Mouse (Mus musculus) left cerebral cortex, postnatal 14 days (tissue): ENCODE measurements around the gene Sult2b1. TPM values are rescaled to one million over a fixed set of nuclear protein-coding genes. Genes with fewer than 3 reads are reported as not detected.

Source experiments
- DNase-seq, 2 experiments: peaks; one replicate each; pipeline ENCODE4 v3.0.0; 2021 to 2022; ENCODE audit warnings: low spot score in 2 of 2, mixed read lengths in 1 of 2
- intact Hi-C: fragments of 180-260 bp; cut with DNase I; formaldehyde crosslinking; loops from one replicate; pipeline ENCODE4 v1.15.1; 2025
- total RNA-seq, 2 experiments: library from RNA; stranded (reverse); gene quantifications; 2 replicates each; pipeline ENCODE4 v1.2.3; 2021

The Sult2b1 gene
- total RNA-seq, 2 experiments from 2014 or later = 10.0 to 13.0 TPM

DNA sequence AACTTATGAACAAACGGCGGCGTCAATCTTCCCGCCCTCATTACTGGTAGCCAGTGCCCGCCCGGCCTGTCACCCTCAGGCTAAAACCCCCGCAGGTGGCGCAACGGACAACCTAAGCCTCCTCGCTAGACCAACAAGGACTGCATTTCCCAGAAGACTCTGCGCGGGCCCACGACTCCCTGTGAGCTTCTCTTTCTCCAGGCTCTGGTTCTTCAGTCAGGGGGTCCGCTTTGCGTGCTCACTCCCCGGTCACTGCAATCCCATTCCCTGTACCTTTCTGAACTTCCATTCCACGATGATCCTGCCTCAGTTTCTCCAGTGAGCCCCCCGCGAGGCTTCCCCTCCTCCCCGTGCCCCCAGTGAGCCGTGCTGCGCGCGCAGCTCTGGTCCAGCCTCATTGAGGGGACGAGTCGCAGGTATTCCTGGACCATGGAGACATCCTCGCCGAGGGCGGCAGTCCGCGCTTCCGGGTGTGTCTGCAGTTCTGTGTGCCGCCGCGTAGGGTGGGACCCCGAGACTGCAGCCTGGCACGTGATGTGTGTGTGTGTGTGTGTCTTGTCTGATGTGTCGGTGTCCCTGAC lies 868 bp downstream of the Sult2b1 start, which contains the start of gene Lmtk3:
TSS of gene Lmtk3 (plus strand) at position 228 of the 581 bp plus-strand sequence.
- intact Hi-C loops = no loop called here
- peak; percentile 79 to 85 for DNase-seq

DNA sequence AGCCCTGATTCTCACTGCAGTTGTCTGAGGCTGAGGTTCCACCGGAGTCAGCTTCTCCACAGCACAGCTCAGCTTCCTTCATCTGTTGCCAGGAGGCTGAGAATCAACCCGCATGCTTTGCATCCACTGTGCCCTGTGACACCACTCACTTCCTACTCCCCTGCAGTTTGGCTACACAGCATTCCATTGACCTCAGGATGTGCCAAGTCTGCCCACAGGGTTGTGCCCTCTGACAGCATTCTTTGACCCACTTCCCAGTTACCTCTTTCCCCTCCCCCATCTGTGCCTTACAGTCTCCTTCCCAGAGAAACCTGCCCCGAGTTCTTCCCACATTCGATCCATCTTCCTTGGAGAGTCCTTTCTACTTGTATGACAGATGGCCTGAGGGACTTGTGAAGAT lies 2.2 kb downstream of the Sult2b1 start:
- intact Hi-C loops = no loop called here

DNA sequence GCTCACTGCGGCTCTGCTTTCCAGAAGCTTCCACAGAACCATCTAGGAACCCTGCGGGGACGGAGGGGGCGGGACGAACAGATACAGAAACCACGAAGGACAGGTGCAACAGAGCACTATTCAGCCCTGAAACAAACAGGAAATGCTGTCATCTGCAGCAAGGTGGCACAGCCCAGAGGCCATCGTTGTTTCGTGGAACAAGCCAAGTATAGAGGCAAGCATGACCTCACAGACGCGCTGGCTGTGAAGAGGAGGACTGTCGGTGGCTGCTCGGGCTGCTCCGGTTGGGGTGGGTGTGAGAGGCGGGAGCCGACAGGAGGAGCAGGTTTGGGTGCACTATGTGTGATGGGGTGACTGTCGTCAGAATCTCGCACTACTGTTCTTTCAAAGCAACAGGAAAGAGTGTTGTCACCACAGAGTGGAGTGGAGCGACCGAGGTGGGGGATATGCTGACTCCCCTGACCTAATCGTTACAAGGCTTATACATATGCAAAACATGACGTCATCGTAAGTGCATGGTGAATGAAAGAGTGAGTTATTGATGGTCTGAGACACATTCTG lies 5.3 kb downstream of the Sult2b1 start:
- DNase-seq = no peak
- intact Hi-C loops = no loop called here

More for the DNA sequence above, 2.2 kb downstream of the Sult2b1 start:
- no peak for DNase-seq

DNA sequence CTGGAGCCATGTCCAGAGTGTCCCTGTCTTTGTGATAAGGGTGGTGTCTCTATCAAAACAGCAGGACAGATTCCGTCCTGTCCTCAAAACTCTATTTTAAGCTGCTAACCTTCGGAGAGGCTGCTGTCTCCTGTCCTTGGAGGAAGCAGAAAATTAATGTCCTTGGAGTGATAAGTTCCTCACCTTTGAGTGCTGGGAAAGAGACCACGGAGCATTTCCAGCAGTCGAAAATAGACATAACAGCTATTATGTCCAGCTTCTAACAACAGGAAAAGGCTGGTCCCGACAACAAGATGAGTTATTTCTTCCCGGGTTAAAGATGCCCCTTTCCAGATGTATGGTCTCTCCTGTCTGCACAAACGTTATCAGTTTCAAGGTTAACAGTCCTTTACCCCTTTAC lies 9.2 kb downstream of the Sult2b1 start:
- intact Hi-C loops = no loop called here

DNA sequence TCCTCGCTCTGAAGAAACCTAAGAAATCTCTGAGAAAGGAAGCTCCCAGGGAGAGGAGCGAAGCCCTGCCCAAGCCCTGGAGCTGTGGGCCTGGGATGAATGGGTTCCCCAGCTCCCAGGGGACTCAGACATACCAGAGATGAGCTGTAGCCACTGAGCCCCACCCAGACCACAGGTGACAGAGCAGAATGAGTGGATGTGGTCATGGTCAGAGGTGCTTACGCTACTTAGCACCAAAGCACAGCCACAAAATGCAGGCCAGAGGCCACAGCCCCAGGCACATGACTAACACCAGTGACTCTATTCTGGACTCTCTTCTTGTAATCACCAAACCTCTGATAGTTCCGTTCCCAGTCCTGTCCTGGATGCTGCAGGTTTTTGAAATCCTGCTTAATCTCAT lies 13.4 kb downstream of the Sult2b1 start:
- DNase-seq = no peak
- intact Hi-C loops = no loop called here

More for the DNA sequence above, 9.2 kb downstream of the Sult2b1 start:
- DNase-seq = no peak

DNA sequence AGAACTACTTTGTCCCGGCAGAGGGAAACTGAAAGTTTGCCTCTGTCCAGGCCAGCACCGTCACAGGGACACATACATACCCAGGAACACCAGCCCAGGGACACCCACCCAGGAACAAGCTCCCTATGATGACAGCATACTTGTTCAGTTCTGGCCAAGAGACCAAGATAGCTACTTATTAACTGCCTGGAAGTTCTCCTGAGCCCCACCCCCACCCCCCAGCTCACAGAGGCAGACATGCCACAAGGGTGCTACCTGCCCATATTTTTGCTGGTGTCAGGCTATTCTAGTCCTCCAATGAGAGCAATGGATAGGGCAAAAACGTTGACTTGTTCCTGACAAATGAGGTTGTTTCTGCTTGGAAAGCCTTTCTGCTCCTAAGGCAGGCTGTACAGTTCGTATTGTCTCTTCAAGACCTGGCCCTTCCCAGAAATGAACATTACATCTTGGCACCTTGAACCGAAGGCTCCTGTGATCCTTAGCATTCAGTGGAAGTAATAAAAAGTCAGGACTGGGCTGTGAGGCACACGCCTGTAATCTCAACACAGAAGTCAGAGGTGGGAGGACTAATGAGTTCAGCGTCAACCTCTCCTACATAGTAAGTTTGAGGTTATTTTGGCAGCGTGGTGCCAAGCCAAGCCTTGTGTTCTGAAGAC lies 13.9 kb downstream of the Sult2b1 start:
- DNase-seq = no peak
- intact Hi-C loops = no loop called here

DNA sequence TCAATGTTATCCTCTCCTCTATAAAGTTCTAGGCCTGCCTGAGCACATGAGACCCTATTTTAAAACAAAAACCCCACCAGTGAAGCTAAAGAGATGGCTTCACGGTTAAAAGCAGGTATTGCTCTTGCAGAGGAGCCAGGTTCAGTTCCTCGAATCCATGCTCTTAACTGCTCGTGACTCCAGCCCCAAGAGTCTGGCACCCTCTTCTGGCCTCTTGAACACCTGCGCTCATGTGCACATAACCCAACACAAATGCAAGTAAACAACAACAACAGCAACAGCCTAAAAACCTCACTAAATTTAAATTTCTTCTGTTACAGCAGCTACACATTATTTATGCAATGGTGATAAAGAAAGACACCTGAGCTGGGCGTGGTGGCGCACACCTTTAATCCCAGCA lies 17.0 kb downstream of the Sult2b1 start:
- no peak for DNase-seq
- intact Hi-C loops = loop anchor here (10.0 kb wide), 1 partner anchor 247 kb away; no protein-coding TSS in a partner anchor

DNA sequence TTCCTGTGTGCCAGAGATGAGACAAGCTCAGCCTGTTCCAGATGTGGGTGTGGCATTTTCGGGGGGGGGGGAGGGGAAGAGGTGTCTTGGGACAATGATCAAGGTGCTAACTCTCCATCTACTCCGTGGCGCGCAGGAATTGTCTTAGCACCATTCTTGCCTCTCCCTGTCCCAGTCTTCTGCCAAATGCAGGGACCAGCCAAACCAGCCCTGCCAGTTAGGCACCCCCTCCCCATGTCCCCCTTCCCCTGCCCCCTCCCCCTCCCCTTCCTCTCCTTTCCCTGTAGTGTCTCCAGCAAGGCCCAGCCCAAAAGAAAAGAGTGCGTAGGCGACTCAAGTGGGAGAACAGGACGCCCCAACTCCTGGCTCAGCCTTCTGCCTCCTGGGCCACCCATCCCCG lies 17.7 kb downstream of the Sult2b1 start:
- DNase-seq = no peak
- intact Hi-C loops = loop anchor here (10.0 kb wide), 1 partner anchor 248 kb away; no protein-coding TSS in a partner anchor

DNA sequence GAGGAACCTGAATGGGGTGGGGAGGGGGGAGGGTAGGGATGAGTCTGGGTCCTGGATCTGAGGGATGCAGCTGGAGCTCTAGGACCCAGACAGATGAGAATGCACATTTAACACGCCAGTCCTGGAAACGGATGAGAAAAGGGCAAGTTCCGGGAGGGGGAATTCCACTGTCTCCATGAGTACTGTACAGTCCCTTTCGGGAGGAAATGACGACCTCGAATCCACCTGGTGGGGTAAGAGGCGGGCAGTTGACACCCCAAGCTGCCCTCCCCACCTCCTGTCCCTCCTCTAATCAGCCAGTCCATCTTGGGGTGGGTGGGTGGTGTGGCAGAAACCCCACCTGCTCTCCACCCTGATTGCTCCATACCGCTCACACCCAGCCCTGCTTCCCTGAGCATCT lies 18.5 kb downstream of the Sult2b1 start:
- no peak for DNase-seq
- intact Hi-C loops = loop anchor here (10.0 kb wide), 1 partner anchor 249 kb away; no protein-coding TSS in a partner anchor

DNA sequence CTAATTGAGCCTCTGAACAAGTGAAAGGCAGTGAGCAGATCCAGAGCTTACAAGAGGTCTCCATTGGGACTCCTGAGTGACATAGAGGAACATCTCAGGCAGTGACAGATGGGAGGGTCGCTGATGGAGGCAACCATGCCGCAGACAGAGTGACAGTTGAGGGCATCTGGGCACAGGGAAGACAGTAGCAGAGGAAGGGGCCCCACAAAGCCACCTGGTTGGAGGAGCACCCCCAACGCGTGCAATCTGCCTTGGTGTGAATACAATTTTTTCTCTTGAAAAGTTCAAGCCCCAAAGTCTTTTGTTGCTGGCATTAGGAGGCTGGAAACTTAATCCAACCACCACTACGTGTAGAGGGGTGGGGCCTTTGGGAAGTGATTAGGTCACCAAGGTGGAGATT lies 24.3 kb downstream of the Sult2b1 start:
- DNase-seq = no peak
- intact Hi-C loops = loop anchor here (10.0 kb wide), 1 partner anchor 255 kb away; no protein-coding TSS in a partner anchor

DNA sequence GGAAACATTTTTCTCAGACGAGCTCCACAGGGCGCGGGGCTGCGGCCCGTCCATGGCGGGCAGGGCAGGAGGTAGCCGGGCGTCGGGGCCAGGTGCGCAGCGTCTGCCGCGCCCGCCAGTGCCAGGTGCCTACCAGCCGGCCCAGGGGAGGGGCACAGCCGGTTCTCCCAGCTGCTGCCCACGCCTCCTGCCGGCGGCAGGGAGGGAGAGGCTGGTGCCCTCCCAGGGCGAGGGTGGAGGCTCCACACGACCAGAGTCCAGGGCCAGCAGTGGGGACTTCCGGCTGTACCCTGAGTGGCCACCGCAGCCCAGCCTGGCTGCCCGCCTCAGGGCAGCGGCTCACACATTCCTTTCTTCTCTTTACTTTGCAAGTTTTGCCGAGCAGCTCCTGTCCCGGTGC lies 25.1 kb downstream of the Sult2b1 start:
- intact Hi-C loops = no loop called here
- DNase-seq = no peak

DNA sequence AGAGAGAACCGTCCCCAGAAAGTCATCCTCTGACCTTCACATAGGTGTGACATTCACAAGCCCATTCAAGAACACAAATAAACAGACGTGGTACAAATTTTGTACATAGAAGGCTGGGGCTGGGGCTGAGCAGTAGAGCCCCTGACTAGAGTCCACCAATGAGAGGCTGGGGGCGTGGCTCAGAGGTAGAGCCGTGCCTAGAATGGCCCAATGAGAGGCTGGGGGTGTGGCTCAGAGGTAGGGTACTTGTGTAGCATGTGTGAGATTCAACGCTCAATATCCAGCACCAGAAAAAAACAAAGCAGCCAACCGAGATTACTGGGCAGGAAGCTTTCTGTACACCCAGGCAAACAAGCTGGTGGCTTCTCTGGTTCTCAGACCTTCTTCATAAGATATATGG lies 28.8 kb downstream of the Sult2b1 start:
- intact Hi-C loops = no loop called here
- DNase-seq = no peak

DNA sequence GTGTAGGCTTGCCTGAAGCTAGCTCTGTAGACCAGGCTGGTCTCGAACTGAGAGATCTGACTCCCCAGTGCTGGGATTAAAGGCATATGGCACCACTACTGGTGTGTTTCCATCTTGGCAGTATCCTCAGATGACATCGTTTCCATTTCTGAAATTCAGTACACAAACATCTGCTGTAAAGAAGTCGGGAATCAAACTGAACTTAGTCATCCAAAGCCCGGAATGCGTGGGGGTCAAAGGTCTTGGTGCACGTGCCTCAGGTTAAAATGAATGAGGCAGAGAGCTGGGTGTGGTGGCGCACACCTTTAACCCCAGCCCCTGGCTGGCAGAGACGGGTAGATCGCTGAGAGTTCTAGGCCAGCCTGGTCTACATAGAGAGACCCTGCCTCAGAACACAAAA lies 34.3 kb downstream of the Sult2b1 start:
- no peak for DNase-seq
- intact Hi-C loops = no loop called here

DNA sequence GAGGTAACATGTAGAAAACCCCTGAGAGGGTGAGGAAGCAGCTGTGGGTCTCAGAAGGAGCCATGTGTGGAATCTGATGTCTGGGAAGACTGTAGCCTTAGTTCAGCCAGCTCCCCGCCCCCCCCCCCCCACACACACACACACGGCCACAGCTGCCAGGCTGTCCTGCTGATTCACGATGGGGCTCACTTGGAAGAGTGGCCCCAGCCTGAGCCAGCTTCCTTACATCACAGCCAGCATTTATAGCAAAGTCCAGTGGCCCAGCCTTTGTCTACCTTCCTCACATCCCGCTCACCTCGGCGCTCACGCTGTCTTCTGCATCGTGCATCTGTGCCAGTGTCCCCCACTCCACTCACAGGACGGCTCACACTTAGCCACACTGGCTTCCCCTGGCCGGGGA lies 35.1 kb downstream of the Sult2b1 start:
- intact Hi-C loops = no loop called here
- DNase-seq = no peak

DNA sequence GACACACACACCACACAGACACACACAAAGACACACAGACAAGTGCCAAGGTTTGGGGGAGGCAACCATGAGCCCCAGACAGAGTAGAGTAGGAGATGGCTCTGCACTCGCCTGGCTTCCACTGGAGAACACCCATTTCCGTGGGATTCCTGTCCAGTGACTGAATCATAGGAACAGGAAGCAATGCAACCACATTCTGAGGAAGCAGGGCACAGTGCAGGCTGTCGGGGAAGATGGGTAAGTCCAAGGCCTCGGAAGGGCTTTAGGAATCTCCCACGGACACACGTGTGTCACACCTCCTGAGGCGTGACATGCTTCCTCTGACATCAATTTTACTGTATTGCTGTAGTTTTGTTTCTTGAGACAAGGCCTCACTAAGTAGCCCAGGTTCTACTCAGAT lies 36.4 kb downstream of the Sult2b1 start:
- no peak for DNase-seq
- intact Hi-C loops = no loop called here

DNA sequence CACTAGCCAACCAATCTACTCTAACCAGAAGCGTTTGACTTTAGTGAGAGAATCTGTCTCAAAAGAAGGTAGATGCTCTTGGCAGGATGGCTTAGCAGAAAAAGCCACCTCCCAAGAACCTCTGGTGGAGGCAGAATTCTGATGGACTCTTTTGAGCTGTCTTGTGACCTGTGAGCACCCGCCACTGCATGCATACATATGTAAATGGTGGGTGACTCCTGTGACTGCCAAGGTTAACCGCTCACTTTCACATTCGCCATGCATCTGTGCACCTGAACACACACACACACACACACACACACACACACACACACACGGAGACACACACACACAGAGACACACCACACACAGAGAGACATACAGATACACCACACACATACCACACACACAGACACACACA lies 37.0 kb downstream of the Sult2b1 start:
- DNase-seq = no peak
- intact Hi-C loops = no loop called here

DNA sequence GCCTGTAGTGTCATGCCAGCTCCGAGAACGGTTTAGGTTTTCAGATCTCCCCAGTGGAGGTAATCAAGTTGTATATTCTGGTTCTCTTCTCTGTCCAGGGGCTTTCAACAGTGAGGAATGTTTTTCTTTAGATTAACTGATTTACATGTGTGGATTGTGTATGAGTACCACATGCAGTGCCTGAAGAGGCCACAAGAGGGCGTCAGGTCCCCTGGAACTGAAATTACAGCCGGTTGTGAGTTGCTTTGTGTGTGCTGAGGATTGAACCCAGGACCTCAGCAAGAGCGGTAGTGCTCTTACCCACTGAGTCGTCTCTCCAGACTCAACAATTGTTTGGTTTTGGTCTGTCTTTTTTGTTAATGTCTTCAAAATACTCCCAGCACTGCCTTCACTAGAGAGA lies 38.0 kb downstream of the Sult2b1 start:
- no peak for DNase-seq
- intact Hi-C loops = no loop called here

DNA sequence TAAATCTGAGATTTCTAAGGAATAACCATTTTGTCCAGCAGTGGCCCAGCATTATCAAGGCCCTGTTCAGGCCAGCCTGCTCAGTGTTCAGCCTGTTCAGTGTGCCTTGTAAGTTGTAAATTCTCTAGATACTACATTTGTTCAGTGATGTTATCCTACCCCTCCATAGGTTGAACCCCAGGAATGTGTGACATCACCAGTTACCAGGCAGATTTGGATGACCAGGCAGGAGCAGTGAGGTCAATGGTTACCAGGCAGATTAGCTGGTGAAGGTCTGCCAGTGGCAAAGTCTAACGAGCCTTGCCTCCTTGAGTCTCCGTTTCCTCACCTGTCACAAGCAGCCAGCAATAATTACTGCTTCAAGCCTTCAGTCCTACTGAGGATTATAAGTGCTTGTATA lies 40.1 kb downstream of the Sult2b1 start:
- intact Hi-C loops = no loop called here
- DNase-seq = peak; percentile 82 to 94

DNA sequence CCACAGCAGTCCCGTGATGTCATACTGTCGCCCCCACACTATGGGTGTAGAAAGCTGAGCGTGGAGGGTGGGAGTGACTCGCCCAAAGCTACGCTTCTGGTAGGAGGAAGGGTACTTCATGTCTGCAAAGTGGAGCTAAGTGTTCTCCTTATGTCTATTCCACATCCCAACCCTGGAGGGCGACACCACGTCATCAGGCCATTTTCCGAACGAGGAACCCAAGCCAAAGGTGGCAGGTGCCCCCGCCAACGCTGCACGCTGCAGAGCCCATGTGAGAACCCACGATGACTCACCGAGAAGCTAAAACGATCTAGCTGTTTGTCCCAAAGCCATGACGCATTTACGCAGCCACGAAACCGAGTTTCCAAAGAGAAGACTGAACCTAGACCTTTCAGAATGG lies 42.1 kb downstream of the Sult2b1 start:
- intact Hi-C loops = no loop called here
- peak; percentile 73 to 91 for DNase-seq

DNA sequence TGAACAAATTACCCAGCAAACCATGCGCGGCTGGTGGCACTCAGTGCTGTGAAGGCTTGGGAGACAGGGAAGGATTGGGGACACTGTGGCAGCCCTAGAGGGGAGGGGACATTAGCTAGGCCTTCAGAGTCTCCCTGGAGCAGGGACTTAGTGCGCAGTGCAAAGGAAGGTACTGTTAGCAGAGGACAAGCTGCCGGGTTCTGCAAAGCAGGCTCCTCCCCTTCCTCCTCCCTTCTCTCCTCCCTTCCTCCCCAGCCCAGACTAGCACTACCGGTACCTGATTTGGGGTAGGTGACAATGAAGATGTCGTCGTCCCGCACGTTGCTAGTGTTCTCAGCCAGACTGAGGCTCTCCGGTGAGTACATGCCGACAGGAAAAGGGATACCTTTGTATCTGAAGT lies 42.7 kb downstream of the Sult2b1 start:
- intact Hi-C loops = no loop called here
- DNase-seq = no peak

DNA sequence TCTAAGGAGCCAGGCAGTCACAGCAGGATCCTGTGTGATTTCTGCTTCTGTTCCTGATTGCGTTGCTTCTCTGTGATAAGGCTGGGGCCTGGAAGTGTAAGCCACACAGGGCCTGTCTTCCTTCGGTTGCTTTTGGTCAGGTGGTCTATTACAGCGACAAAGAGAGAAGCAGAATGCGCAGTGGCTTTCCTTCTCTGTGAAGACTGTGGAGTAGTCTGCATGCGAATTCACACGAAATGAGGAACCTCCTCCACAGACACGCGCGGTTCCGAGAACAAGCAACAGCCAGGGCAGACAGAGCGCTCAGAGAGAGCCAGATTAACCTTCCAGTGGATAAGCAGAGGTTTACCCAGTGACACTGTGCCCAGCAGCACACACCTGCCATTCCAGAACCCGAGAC lies 43.2 kb downstream of the Sult2b1 start:
- DNase-seq = peak in 1 of 2 experiments; percentile 56
- intact Hi-C loops = no loop called here
